Mouse (Mus musculus): ENCODE results near the gene Serpinb12. TPM values are rescaled to one million over a fixed set of nuclear protein-coding genes. Genes with fewer than 3 reads are reported as not detected.
"Not testable (repeated sequence)": the region's sequence is repeated elsewhere in the genome, so short reads cannot be mapped to it uniquely, and the experiment has no call there.

The Serpinb12 gene
- not detected in 2 replicates for polyA plus RNA-seq (2016; fragmentation: Nextera tagmentation; extraction: Ambion mirVana)

DNA sequence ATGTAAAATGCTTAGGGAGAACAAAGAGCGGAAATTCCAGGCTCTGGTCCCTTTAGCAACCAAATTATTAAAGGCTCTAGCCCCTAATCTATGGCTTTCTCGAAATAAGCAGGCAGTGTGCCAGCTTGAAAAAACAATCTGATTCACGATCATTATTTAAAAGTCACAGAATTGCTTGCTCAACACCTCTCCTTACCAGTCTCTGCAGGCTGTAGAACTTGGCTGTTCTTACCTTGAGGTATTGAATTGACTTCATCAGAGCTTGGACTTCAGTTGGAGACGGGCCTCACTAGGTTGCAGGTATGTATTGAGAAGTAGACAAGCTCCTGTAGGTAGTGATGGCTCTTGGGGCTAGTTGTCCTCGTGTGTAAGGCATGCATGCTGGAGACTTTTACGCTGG lies at the start of gene Serpinb12:
Gene Serpinb12 (plus strand): TSS at position 185 of the 400 bp plus-strand sequence.
- DNase-seq (ENCODE audit: extremely low spot score, low spot score) = no peak
- Histone ChIP-seq H3K4me1 (no peaks in the 10 kb centered on the region), H3K4me3 (no peak within 1 kb of the TSS), H3K9me3 (no peaks in the 10 kb centered on the region), H3K27me3 (ENCODE audit: poor library complexity, severe bottlenecking) (no peaks in the 10 kb centered on the region), H3K27ac (no peak within 1 kb of the TSS), H3K36me3 (replicated peaks) (no peaks in the 10 kb centered on the region)
- WGBS = 89% methylated on average over 6 of the region's 6 CpGs

DNA sequence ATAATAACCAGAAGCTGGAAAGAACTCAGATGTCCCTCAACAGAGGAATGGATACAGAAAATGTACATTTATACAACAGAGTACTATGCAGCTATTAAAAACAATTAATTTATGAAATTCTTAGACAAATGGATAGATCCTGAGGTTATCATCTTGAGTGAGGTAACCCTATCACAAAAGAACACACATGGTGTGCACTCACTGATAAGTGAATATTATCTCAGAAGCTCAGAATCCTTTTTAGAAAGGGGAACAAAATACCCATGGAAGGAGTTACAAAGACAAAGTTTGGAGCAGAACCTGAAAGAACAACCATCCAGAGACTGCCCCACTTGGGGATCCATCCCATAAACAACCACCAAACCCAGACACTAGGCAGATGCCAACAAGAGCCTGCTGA lies 39.1 kb upstream of the Serpinb12 start:
- not testable (repeated sequence) for H3K4me1 ChIP-seq; DNase-seq (ENCODE audit: extremely low spot score, low spot score)

DNA sequence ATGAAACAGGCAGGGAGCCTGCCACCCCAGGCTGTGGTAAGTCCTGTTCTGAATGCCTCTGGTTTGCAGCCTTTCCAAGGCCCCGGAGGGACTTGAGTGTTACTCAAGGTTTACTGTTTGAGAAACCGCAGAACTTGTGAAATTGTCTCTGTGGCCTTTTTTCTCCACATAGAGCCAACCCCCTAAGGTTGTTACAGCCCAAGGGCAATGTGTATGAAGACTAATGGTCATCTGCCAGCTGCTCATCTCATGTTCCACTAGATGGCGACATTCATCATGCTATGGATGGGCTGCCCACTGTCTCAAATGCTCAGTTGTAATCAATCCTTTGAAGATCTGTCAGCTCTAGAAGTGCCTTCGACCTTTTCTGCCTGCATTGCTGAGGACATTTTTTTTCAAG lies 32.8 kb upstream of the Serpinb12 start:
- H3K27me3 ChIP-seq (ENCODE audit: poor library complexity, severe bottlenecking) = no peaks in the 10 kb centered on the region
- DNase-seq (ENCODE audit: extremely low spot score, low spot score) = no peak
- H3K4me1 ChIP-seq = no peaks in the 10 kb centered on the region
- no peak overlapping the region for H3K27ac ChIP-seq
- no peaks in the 10 kb centered on the region for H3K9me3 ChIP-seq
- 41% methylated on average over 4 of the region's 4 CpGs for WGBS
- H3K4me3 ChIP-seq = no peak overlapping the region
- no peaks in the 10 kb centered on the region for H3K36me3 ChIP-seq (replicated peaks)

More for the DNA sequence above, 39.1 kb upstream of the Serpinb12 start:
- H3K27me3 ChIP-seq (ENCODE audit: poor library complexity, severe bottlenecking); H3K9me3 ChIP-seq; H3K27ac ChIP-seq; H3K36me3 ChIP-seq (replicated peaks); H3K4me3 ChIP-seq: not testable (repeated sequence)

DNA sequence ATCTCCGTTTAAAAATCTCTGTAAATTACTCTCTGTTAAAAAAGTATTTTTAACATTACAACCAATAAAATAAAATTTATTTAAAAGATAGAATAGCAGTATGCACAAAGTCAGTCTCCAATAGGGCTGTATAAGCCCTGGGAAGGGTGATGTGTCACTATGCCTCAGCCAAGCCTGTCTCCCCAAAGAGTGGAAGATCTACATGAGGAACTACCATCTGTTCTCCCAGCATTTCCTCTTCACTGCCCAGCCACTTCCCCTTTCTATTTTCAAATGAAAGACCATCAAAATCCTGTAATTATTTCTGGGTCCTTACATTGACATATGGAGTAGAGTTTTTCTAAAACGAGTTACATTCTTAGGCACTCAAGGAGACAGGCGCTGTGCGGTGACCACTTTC lies 2.3 kb upstream of the Serpinb12 start:
- Histone ChIP-seq H3K27me3 (ENCODE audit: poor library complexity, severe bottlenecking) (no peaks in the 10 kb centered on the region), H3K4me3 (no peak overlapping the region), H3K27ac (no peak overlapping the region), H3K4me1 (no peaks in the 10 kb centered on the region), H3K9me3 (no peaks in the 10 kb centered on the region), H3K36me3 (replicated peaks) (no peaks in the 10 kb centered on the region)
- DNase-seq (ENCODE audit: extremely low spot score, low spot score) = no peak
- 86% methylated on average over 4 of the region's 4 CpGs for WGBS

DNA sequence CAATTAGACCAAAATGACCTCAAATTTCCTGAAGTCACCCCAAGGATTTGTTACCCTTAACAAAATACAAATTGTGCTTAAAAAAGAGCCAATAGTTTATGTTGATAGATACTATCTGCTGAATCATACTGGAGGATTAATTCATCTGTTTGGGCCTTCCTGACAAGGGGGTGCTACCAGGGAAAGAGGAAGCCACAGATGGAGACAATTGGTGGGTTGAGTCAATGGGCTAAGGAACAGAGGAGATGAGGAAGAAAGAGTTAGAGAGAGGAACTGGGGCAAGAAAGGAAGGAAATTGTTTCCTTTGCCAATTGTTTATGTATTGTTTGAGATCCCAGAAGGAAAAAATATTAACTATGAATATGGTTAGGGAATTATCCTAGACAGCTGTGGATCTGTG lies 591 bp upstream of the Serpinb12 start:
- H3K4me1 ChIP-seq = no peaks in the 10 kb centered on the region
- DNase-seq (ENCODE audit: extremely low spot score, low spot score) = no peak
- H3K4me3 ChIP-seq = no peak overlapping the region
- H3K36me3 ChIP-seq (replicated peaks) = no peaks in the 10 kb centered on the region
- H3K9me3 ChIP-seq = no peaks in the 10 kb centered on the region
- H3K27me3 ChIP-seq (ENCODE audit: poor library complexity, severe bottlenecking) = no peaks in the 10 kb centered on the region
- H3K27ac ChIP-seq = no peak overlapping the region

DNA sequence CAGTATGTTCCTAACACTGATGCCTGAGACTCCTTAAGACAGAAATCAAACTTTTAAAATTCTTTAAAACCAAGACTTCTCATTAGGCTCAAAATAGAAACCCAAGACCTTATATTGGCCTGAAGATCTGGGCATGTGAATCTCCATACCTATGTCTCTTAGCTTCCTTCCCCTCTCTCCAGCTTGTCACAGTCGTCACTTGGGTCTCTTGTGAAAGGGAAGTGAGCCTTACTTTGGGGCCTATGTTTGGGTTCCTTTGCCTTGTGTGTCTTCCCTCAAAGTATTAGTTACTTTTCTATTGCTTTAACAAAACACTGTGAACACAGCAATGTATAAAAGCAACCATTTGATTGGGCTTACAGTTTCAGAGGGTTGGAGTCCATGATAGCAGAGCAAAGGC lies 13.0 kb downstream of the Serpinb12 start:
- Histone ChIP-seq H3K36me3 (replicated peaks) (no peaks in the 10 kb centered on the region), H3K4me1 (no peaks in the 10 kb centered on the region), H3K27me3 (ENCODE audit: poor library complexity, severe bottlenecking) (no peaks in the 10 kb centered on the region), H3K9me3 (no peaks in the 10 kb centered on the region), H3K27ac (no peak overlapping the region), H3K4me3 (no peak overlapping the region)
- DNase-seq (ENCODE audit: extremely low spot score, low spot score) = no peak
- 87% methylated on average over 1 of the region's 1 CpGs for WGBS

DNA sequence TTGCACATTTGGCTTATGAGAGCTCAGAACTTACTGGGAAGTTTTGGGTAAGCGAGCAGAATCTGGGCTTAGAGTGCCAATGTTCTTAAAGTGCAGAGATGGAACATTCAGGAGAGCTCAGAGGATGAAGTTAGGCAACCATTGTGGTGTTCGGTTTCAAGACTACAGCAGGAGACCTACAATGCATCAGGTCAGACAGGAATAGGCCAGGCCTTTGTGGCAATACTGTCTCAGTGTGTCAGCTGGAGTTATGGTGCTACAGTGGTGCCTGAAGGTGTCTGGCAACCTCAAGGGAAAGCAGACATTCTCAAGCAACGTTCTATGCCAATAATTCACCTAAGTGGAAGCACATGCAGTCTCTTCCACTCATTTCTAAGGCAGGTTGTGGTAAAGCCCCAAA lies 25.7 kb downstream of the Serpinb12 start:
- H3K27ac ChIP-seq = no peak overlapping the region
- no peaks in the 10 kb centered on the region for H3K36me3 ChIP-seq (replicated peaks)
- H3K9me3 ChIP-seq = no peaks in the 10 kb centered on the region
- no peaks in the 10 kb centered on the region for H3K27me3 ChIP-seq (ENCODE audit: poor library complexity, severe bottlenecking)
- no peak for DNase-seq (ENCODE audit: extremely low spot score, low spot score)
- no peaks in the 10 kb centered on the region for H3K4me1 ChIP-seq
- no peak overlapping the region for H3K4me3 ChIP-seq
- 77% methylated on average over 3 of the region's 3 CpGs for WGBS

DNA sequence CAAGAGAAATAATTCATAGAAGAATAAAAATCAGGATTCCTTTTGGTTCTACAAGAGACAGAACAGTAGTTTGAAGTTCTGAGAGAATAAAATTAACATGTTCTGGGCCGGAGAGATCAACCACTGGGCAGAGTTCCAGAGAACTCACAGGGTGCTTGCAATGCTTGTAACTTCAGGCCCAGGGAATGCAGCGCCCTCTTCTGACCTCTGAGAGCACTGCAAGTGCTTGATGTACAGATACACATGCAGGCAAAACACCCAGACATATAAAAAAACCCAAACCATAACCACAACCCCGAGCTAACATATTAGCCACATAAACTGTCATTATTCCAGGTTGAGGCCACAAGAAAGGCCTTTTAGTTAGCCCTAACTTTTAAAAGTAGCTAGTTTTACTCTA lies 26.8 kb downstream of the Serpinb12 start:
- Histone ChIP-seq H3K4me3 (no peak overlapping the region), H3K4me1 (no peaks in the 10 kb centered on the region), H3K36me3 (replicated peaks) (no peaks in the 10 kb centered on the region), H3K9me3 (no peaks in the 10 kb centered on the region), H3K27me3 (ENCODE audit: poor library complexity, severe bottlenecking) (no peaks in the 10 kb centered on the region), H3K27ac (no peak overlapping the region)
- 52% methylated on average over 3 of the region's 3 CpGs for WGBS
- DNase-seq (ENCODE audit: extremely low spot score, low spot score) = no peak

DNA sequence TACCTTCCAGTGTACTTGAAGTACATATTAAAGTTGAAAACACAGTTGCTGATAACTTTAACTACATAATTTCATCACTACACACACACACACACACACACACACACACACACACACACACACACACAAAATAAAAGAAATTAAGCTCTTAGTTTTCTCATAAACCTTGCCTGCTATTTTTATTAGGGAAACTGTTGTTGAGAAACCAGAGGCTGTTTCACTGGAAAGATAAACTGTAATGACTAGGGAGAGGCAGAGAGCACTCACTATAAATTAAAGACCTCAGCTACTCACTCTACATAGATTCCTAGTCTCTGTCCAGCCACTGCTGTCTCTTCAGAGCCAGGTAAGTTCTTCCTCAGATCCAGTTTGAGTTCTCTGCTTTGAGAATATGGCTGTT lies 46.4 kb downstream of the Serpinb12 start, which contains the start of gene Serpinb13:
Gene Serpinb13 (plus strand): TSS at position 301 of the 400 bp plus-strand sequence.
- Histone ChIP-seq H3K4me3 (no peak within 1 kb of the TSS), H3K27me3 (ENCODE audit: poor library complexity, severe bottlenecking) (no peaks in the 10 kb centered on the region), H3K27ac (no peak within 1 kb of the TSS), H3K4me1 (no peaks in the 10 kb centered on the region), H3K9me3 (no peaks in the 10 kb centered on the region), H3K36me3 (replicated peaks) (no peaks in the 10 kb centered on the region)
- no peak for DNase-seq (ENCODE audit: extremely low spot score, low spot score)

DNA sequence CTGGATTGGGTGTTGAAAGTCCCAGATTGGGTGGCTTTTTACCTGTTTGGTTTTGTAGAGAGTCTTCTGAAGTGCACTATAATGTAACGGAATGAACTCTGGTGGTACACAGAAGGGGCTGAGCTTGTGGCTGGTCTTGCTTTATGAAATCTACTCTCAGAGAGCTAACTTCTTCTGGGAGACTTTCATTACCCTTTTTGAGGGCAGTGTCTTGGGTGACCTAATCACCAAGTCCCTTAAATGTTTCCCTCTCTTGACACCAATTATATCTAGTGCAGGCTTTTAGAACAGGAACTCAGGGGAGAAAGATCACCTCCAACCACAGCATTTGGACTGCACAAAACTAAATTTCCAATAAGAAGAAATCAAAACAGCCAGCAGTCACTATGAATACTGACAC lies 48.8 kb downstream of the Serpinb12 start:
- no peaks in the 10 kb centered on the region for H3K4me1 ChIP-seq
- H3K4me3 ChIP-seq = no peak overlapping the region
- no peaks in the 10 kb centered on the region for H3K36me3 ChIP-seq (replicated peaks)
- H3K27ac ChIP-seq = no peak overlapping the region
- 90% methylated on average over 1 of the region's 1 CpGs for WGBS
- no peaks in the 10 kb centered on the region for H3K9me3 ChIP-seq
- no peaks in the 10 kb centered on the region for H3K27me3 ChIP-seq (ENCODE audit: poor library complexity, severe bottlenecking)
- DNase-seq (ENCODE audit: extremely low spot score, low spot score) = no peak

DNA sequence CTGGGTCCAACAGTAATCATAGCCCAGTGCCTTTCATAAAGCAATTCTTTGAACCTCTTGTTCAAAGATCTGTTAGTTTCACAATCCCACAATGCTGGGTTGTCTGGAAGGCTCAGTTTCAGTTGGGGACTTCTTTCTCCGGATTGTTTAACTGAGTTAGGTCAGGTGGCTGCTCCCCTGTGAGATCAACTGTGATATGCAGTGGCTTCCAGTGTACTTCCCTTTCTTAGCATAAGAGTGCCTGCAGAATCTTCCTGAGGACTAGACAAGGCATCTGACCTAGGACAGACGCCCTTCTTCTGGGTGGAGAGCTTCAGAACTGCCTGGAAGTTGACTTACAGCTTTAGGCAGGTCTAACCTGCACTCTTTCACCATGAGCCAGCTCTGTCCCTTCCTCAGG lies 49.6 kb downstream of the Serpinb12 start:
- no peaks in the 10 kb centered on the region for H3K9me3 ChIP-seq
- no peak for DNase-seq (ENCODE audit: extremely low spot score, low spot score)
- no peak overlapping the region for H3K27ac ChIP-seq
- H3K4me1 ChIP-seq = no peaks in the 10 kb centered on the region
- WGBS = 80% methylated on average over 2 of the region's 2 CpGs
- no peaks in the 10 kb centered on the region for H3K27me3 ChIP-seq (ENCODE audit: poor library complexity, severe bottlenecking)
- no peaks in the 10 kb centered on the region for H3K36me3 ChIP-seq (replicated peaks)
- H3K4me3 ChIP-seq = no peak overlapping the region

DNA sequence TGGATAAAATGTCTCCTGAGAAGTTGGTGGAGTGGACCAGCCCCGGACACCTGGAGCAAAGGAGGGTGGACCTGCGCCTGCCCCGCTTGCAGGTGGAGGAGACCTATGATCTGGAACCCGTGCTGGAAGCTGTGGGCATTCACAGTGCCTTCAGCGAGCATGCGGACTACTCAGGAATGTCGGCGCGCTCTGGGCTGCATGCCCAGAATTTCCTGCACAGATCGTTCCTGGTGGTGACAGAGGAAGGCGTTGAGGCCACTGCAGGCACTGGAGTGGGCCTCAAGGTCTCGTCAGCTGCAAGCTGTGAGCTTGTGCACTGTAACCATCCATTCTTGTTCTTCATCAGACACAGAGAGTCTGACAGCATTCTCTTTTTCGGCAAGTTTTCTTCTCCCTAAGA lies 66.2 kb downstream of the Serpinb12 start:
- Histone ChIP-seq H3K27ac (no peak overlapping the region), H3K9me3 (no peaks in the 10 kb centered on the region), H3K36me3 (replicated peaks) (no peaks in the 10 kb centered on the region), H3K4me1 (no peaks in the 10 kb centered on the region), H3K27me3 (ENCODE audit: poor library complexity, severe bottlenecking) (no peaks in the 10 kb centered on the region), H3K4me3 (no peak overlapping the region)
- no peak for DNase-seq (ENCODE audit: extremely low spot score, low spot score)
- 87% methylated on average over 13 of the region's 13 CpGs for WGBS

DNA sequence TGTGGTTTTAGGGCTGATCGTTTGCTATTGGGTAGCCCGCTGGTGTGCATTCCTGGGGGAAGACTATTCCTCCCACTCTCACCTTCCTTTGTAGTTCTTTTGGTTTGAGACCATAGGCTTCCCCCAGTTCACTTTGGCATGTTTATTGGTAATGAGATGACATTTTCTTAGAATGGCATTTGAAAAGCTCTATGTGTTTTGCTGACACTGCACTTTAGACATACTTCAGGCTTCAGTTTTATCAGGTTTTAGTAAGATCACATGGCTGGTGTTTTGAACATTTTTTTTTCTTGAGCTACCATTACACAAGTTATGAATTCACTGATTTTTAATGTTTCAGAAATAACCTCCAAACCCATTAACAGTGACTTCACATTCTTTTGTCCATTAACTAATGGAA lies 67.5 kb downstream of the Serpinb12 start:
- WGBS = 87% methylated on average over 2 of the region's 2 CpGs
- H3K27ac ChIP-seq = no peak overlapping the region
- H3K4me1 ChIP-seq = no peaks in the 10 kb centered on the region
- H3K9me3 ChIP-seq = no peaks in the 10 kb centered on the region
- no peaks in the 10 kb centered on the region for H3K27me3 ChIP-seq (ENCODE audit: poor library complexity, severe bottlenecking)
- DNase-seq (ENCODE audit: extremely low spot score, low spot score) = no peak
- H3K4me3 ChIP-seq = no peak overlapping the region
- H3K36me3 ChIP-seq (replicated peaks) = no peaks in the 10 kb centered on the region

DNA sequence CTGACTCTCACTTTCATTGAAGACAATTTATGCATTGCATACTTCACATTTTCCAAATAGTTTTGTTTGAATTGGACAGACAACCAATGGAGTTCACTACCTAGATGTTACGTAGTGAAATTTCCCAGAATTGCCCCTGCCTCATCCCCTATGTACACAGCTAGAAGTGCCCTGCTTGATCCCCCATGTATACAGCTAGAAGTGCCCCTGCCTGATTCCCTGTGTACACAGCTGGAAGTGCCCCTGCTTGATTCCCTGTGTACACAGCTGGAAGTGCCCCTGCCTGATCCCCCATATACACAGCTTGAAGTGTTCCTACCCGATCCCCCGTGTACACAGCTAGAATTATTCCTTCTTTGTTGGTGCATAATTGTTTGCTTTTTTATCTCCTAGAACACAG lies 72.1 kb downstream of the Serpinb12 start:
- Histone ChIP-seq H3K27me3 (ENCODE audit: poor library complexity, severe bottlenecking) (no peaks in the 10 kb centered on the region), H3K4me1 (no peaks in the 10 kb centered on the region), H3K36me3 (replicated peaks) (no peaks in the 10 kb centered on the region), H3K9me3 (no peaks in the 10 kb centered on the region), H3K4me3 (no peak overlapping the region), H3K27ac (no peak overlapping the region)
- DNase-seq (ENCODE audit: extremely low spot score, low spot score) = no peak
- WGBS = 76% methylated on average over 3 of the region's 3 CpGs

Measured in forebrain, embryonic 10.5 days (tissue).